Mouse (Mus musculus): Measurements from ENCODE around the gene Ldlrad3.

Ldlrad3 gene

GRCm38 (mm10) chr2:102185951-102186561 is at the start of gene Ldlrad3:
Gene Ldlrad3 (minus strand): TSS chr2:102186385.
- DNase-seq (ENCODE audit: low spot score): peak; percentile 91

GRCm38 (mm10) chr2:102231470-102231869 is 45.3 kb upstream of the Ldlrad3 start:
- DNase-seq (ENCODE audit: low spot score): peak; percentile 61

- DNase-seq (ENCODE audit: low spot score): no peak
These were observed 42.9 kb upstream of the Ldlrad3 start for GRCm38 (mm10) chr2:102229126-102229525.

GRCm38 (mm10) chr2:102228331-102228730 is 42.1 kb upstream of the Ldlrad3 start:
- no peak for DNase-seq (ENCODE audit: low spot score)

- DNase-seq (ENCODE audit: low spot score): no peak
These were observed 41.7 kb upstream of the Ldlrad3 start for GRCm38 (mm10) chr2:102227839-102228238.

GRCm38 (mm10) chr2:102226274-102226673 is 40.1 kb upstream of the Ldlrad3 start:
- DNase-seq (ENCODE audit: low spot score): no peak

- DNase-seq (ENCODE audit: low spot score): peak; percentile 59
These were observed 37.4 kb upstream of the Ldlrad3 start for GRCm38 (mm10) chr2:102223355-102224128.

- no peak for DNase-seq (ENCODE audit: low spot score)
These were observed 36.6 kb upstream of the Ldlrad3 start for GRCm38 (mm10) chr2:102222749-102223148.

- no peak for DNase-seq (ENCODE audit: low spot score)
These were observed 30.6 kb upstream of the Ldlrad3 start for GRCm38 (mm10) chr2:102216817-102217216.

- DNase-seq (ENCODE audit: low spot score): no peak
These were observed 25.9 kb upstream of the Ldlrad3 start for GRCm38 (mm10) chr2:102212096-102212495.

GRCm38 (mm10) chr2:102205672-102206399 is 19.7 kb upstream of the Ldlrad3 start:
- DNase-seq (ENCODE audit: low spot score): no peak

- no peak for DNase-seq (ENCODE audit: low spot score)
These were observed 17.3 kb upstream of the Ldlrad3 start for GRCm38 (mm10) chr2:102203478-102203877.

GRCm38 (mm10) chr2:102202211-102202770 is 16.1 kb upstream of the Ldlrad3 start:
- no peak for DNase-seq (ENCODE audit: low spot score)

- DNase-seq (ENCODE audit: low spot score): no peak
These were observed 15.2 kb upstream of the Ldlrad3 start for GRCm38 (mm10) chr2:102201198-102201948.

- DNase-seq (ENCODE audit: low spot score): no peak
These were observed 11.1 kb upstream of the Ldlrad3 start for GRCm38 (mm10) chr2:102197332-102197731.

GRCm38 (mm10) chr2:102196709-102197108 is 10.5 kb upstream of the Ldlrad3 start:
- no peak for DNase-seq (ENCODE audit: low spot score)

GRCm38 (mm10) chr2:102195494-102195893 is 9.3 kb upstream of the Ldlrad3 start:
- DNase-seq (ENCODE audit: low spot score): no peak

- DNase-seq (ENCODE audit: low spot score): no peak
These were observed 8.1 kb upstream of the Ldlrad3 start for GRCm38 (mm10) chr2:102194247-102194646.

GRCm38 (mm10) chr2:102192943-102193820 is 7.0 kb upstream of the Ldlrad3 start:
- no peak for DNase-seq (ENCODE audit: low spot score)

- DNase-seq (ENCODE audit: low spot score): no peak
These were observed 5.6 kb upstream of the Ldlrad3 start for GRCm38 (mm10) chr2:102191736-102192135.

GRCm38 (mm10) chr2:102190956-102191355 is 4.8 kb upstream of the Ldlrad3 start:
- DNase-seq (ENCODE audit: low spot score): no peak

Data from retina, embryonic 14.5 days (tissue).